10 mouse cellular contexts compared by ENCODE assay signal in the genomic region with DNA sequence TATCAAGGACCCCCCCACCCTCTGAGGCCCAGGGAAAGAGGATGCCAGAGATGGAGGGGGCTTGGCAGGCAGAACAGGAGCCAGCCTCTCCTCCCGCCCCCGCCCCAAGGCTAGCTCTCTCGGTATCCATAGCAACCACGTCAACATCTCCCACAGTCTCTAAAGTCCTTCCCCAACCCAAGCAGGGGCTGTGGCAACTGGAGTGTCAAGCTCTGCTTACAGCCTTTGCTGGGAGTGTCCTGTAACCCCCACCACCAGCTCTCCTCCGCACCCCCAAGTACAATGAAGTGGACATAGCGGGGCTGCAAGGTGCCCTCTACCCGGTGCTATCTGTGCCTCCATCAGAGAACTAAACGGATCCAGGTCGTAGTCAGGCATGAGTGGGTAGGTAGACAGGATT. TPM values are rescaled to one million over a fixed set of nuclear protein-coding genes. Genes with fewer than 3 reads are reported as not detected.
DNase-seq lines count a peak whose midpoint lies in the region; ATAC-seq lines count a peak whose summit lies in the region.
"Had no signal": no experiment of that assay in that cellular context is flagged by ENCODE, and none has a peak within 500 bp of the region (broad histone marks: within the 10 kb centered on the region; RNA-seq: fewer than 3 reads in every experiment).

No protein-coding gene starts in this region.

- H3K4me1 ChIP-seq in heart, embryonic 14.5 days (ENCODE audit: control insufficient read depth in 2 of 2, insufficient read depth in 2 of 2, low read length in 2 of 2): peaks cover 41 to 68% of the 10 kb centered on the region in 2 experiments
- peaks cover 87% of the 10 kb centered on the region for H3K4me1 ChIP-seq in liver, embryonic 12.5 days

- intact Hi-C loops in heart, postnatal 36 days (cut with DNase I): no loop called here
- intact Hi-C loops in gastrocnemius, postnatal 36 days (cut with DNase I): no loop called here

- H3K36me3 ChIP-seq in heart, embryonic 14.5 days (ENCODE audit: control insufficient read depth, insufficient read depth, low read length): no peaks in the 10 kb centered on the region
- peaks cover 16% of the 10 kb centered on the region for H3K36me3 ChIP-seq in liver, embryonic 12.5 days

- H3K9ac ChIP-seq in heart, embryonic 14.5 days (ENCODE audit: low read length): 0 out of 2 replicates have a peak overlapping the region, but pooled peaks have one; percentile 87
- peak overlapping the region; percentile 96 for H3K9ac ChIP-seq in liver, embryonic 12.5 days

- DNase-seq in heart, postnatal 36 days: no peak
- DNase-seq in right cerebral cortex, adult 18-20 months: peak; percentile 76
- DNase-seq in right cerebral cortex, postnatal 4 days: no peak
- DNase-seq in telencephalon, adult 2 months (ENCODE audit: low read depth, low spot score): peak; percentile 85
- DNase-seq in gastrocnemius, postnatal 36 days: no peak
- DNase-seq: kidney, adult 2 months had no signal

- H3K4me3 ChIP-seq in heart, embryonic 14.5 days (ENCODE audit: control insufficient read depth in 1 of 2, insufficient read depth in 1 of 2, low read depth in 1 of 2, low read length in 2 of 2): no peak overlapping the region
- peak overlapping the region; percentile 91 for H3K4me3 ChIP-seq in liver, embryonic 12.5 days
- H3K4me3 ChIP-seq: megakaryocyte, embryonic 14.5 days had no signal

- no peak overlapping the region for H3K27ac ChIP-seq in heart, embryonic 14.5 days (replicated peaks in 1 of 2; ENCODE audit: control insufficient read depth in 1 of 2, insufficient read depth in 1 of 2, low read depth in 2 of 2, low read length in 2 of 2)
- H3K27ac ChIP-seq in liver, embryonic 12.5 days: peak overlapping the region; percentile 99

- 49% methylated on average over 9 of the region's 9 CpGs for WGBS in heart, embryonic 14.5 days
- WGBS in liver, embryonic 12.5 days (ENCODE audit: insufficient replicate concordance): 57% methylated on average over 9 of the region's 9 CpGs

- no peaks in the 10 kb centered on the region for H3K27me3 ChIP-seq in heart, embryonic 14.5 days (ENCODE audit: control insufficient read depth, insufficient read depth, low read length)
- H3K27me3 ChIP-seq in liver, embryonic 12.5 days (replicated peaks): no peaks in the 10 kb centered on the region
- H3K27me3 ChIP-seq: megakaryocyte, embryonic 14.5 days had no signal

- no peak overlapping the region for H3K4me2 ChIP-seq in heart, embryonic 14.5 days (ENCODE audit: low read length)
- peak overlapping the region; percentile 100 for H3K4me2 ChIP-seq in liver, embryonic 12.5 days

- no peak for ATAC-seq in heart, embryonic 14.5 days (ENCODE audit: insufficient number of reproducible peaks, insufficient read depth, low FRiP score, low read depth)
- ATAC-seq in liver, embryonic 12.5 days: no peak
- no peak for ATAC-seq in megakaryocyte-erythroid progenitor cell, adult 5-6 weeks (replicated peaks; ENCODE audit: low FRiP score, low TSS enrichment, poor library complexity, severe bottlenecking)

- no peaks in the 10 kb centered on the region for H3K9me3 ChIP-seq in heart, embryonic 14.5 days (ENCODE audit: control insufficient read depth, low read length)
- H3K9me3 ChIP-seq in liver, embryonic 12.5 days (replicated peaks): no peaks in the 10 kb centered on the region
- H3K9me3 ChIP-seq: megakaryocyte, embryonic 14.5 days had no signal

RNA-seq across cellular contexts. Expression of gene Klf16, which starts 3.2 kb away (rescaled TPM):
- polyA plus RNA-seq in heart, embryonic 14.5 days (2014; fragmentation: Nextera tagmentation; extraction: Ambion mirVana): 3.5 and 5.0 TPM in 2 replicates
- total RNA-seq in heart, postnatal 36 days (2021): 1 to 10 TPM; 3.6 to 4.5 TPM
- polyA plus RNA-seq in liver, embryonic 12.5 days (2016; fragmentation: Nextera tagmentation; extraction: Ambion mirVana): 24.0 and 24.7 TPM in 2 replicates
- total RNA-seq in gastrocnemius, postnatal 36 days (2021): 1 to 10 TPM; 1.5 TPM
- total RNA-seq in megakaryocyte-erythroid progenitor cell, adult 5-6 weeks (2014; fragmentation: Nextera tagmentation): 21.0 and 24.9 TPM in 2 replicates
- 7.2 and 14.6 TPM in 2 replicates for total RNA-seq in megakaryocyte-erythroid progenitor cell, adult 5-6 weeks (2017)

RNA-seq across cellular contexts. Expression of gene Rexo1, which starts 12.6 kb away (rescaled TPM):
- polyA plus RNA-seq in heart, embryonic 14.5 days (2014; fragmentation: Nextera tagmentation; extraction: Ambion mirVana): 16.7 and 17.0 TPM in 2 replicates
- total RNA-seq in heart, postnatal 36 days (2021): 10 to 100 TPM; 12.3 to 13.7 TPM
- 23.2 and 23.9 TPM in 2 replicates for polyA plus RNA-seq in liver, embryonic 12.5 days (2016; fragmentation: Nextera tagmentation; extraction: Ambion mirVana)
- 1 to 10 TPM; 8.8 to 9.7 TPM for total RNA-seq in gastrocnemius, postnatal 36 days (2021)
- 52.1 and 57.1 TPM in 2 replicates for total RNA-seq in megakaryocyte-erythroid progenitor cell, adult 5-6 weeks (2014; fragmentation: Nextera tagmentation)
- 9.8 and 15.3 TPM in 2 replicates for total RNA-seq in megakaryocyte-erythroid progenitor cell, adult 5-6 weeks (2017)

RNA-seq across cellular contexts. Expression of gene Abhd17a, which starts 16.2 kb away (rescaled TPM):
- polyA plus RNA-seq in heart, embryonic 14.5 days (2014; fragmentation: Nextera tagmentation; extraction: Ambion mirVana): 119 and 141 TPM in 2 replicates
- 10 to 100 TPM; 48.3 to 51.2 TPM for total RNA-seq in heart, postnatal 36 days (2021)
- 86.4 and 88.9 TPM in 2 replicates for polyA plus RNA-seq in liver, embryonic 12.5 days (2016; fragmentation: Nextera tagmentation; extraction: Ambion mirVana)
- total RNA-seq in gastrocnemius, postnatal 36 days (2021): 10 to 100 TPM; 52.5 to 62.7 TPM
- total RNA-seq in megakaryocyte-erythroid progenitor cell, adult 5-6 weeks (2014; fragmentation: Nextera tagmentation): 55.0 and 63.1 TPM in 2 replicates
- total RNA-seq in megakaryocyte-erythroid progenitor cell, adult 5-6 weeks (2017): 13.7 and 19.4 TPM in 2 replicates

RNA-seq across cellular contexts. Expression of gene Scamp4, which starts 28.7 kb away (rescaled TPM):
- 65.9 and 67.1 TPM in 2 replicates for polyA plus RNA-seq in heart, embryonic 14.5 days (2014; fragmentation: Nextera tagmentation; extraction: Ambion mirVana)
- total RNA-seq in heart, postnatal 36 days (2021): 10 to 100 TPM; 19.7 to 22.1 TPM
- polyA plus RNA-seq in liver, embryonic 12.5 days (2016; fragmentation: Nextera tagmentation; extraction: Ambion mirVana): 63.3 and 65.2 TPM in 2 replicates
- total RNA-seq in gastrocnemius, postnatal 36 days (2021): 10 to 100 TPM; 14.5 to 14.8 TPM
- 56.1 and 71.8 TPM in 2 replicates for total RNA-seq in megakaryocyte-erythroid progenitor cell, adult 5-6 weeks (2014; fragmentation: Nextera tagmentation)
- total RNA-seq in megakaryocyte-erythroid progenitor cell, adult 5-6 weeks (2017): 12.7 and 23.3 TPM in 2 replicates

RNA-seq across cellular contexts. Expression of gene Adat3, which starts 28.7 kb away (rescaled TPM):
- 2.6 and 3.6 TPM in 2 replicates for polyA plus RNA-seq in heart, embryonic 14.5 days (2014; fragmentation: Nextera tagmentation; extraction: Ambion mirVana)
- total RNA-seq in heart, postnatal 36 days (2021): 1 to 10 TPM in 1 of 2 experiments, under 1 TPM in 1; 0.49 to 1.4 TPM
- 7.0 and 7.4 TPM in 2 replicates for polyA plus RNA-seq in liver, embryonic 12.5 days (2016; fragmentation: Nextera tagmentation; extraction: Ambion mirVana)
- under 1 TPM; 0.52 to 0.99 TPM for total RNA-seq in gastrocnemius, postnatal 36 days (2021)
- total RNA-seq in megakaryocyte-erythroid progenitor cell, adult 5-6 weeks (2014; fragmentation: Nextera tagmentation): 2.7 and 9.1 TPM in 2 replicates
- 11.0 TPM in 1 of 2 replicates, not detected in the other for total RNA-seq in megakaryocyte-erythroid progenitor cell, adult 5-6 weeks (2017)

Comparison
In these comparisons a context has a peak if more than half of its experiments do, and no peak if none do; other contexts are left out.
1. DNase-seq: peak in right cerebral cortex, adult 18-20 months (single experiment) and telencephalon, adult 2 months (single experiment); none in heart, postnatal 36 days (0 of 2), right cerebral cortex, postnatal 4 days (single experiment) and gastrocnemius, postnatal 36 days (0 of 2).